Mouse (Mus musculus): ENCODE results near the gene Zfp14. TPM values are rescaled to one million over a fixed set of nuclear protein-coding genes. Genes with fewer than 3 reads are reported as not detected.
A peak's percentile ranks its signal among the peaks of the same experiment; 100 is the strongest.

Zfp14 gene
- polyA plus RNA-seq (2014; fragmentation: Nextera tagmentation; extraction: Ambion mirVana) = 4.0 and 4.8 TPM in 2 replicates

DNA sequence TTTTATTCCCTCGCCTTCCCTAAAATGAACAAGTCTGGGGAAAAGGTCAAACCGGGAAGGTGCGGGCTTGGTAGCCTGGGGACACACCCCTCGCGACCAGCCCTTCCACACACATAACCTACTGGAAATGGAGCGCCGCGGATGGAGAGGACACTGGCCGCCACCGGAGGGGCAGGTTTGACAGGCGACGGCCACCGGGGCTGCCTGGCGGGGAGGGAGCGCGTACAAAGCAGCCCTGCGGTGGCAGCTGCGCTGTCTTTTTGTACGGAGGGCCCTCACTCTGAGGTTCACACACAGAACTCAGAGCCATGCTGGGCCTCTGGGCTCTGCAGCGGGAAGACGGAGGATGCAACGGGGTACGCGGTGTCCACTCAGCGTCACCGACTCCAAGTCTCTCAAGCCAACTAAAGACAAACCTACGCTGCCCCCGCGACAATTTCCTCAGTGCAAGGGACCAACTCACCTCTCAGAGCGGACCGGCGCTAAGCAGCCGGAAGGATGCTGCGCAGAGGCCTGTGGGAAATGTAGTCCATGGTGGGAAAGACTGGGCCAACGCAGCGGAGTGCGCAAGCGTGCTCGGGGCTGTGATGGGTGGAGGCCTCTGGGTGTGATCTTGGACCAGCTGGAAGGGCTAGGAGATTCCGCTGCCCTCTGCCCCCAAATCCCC is at the start of gene Zfp14:
Zfp14 (minus strand) TSS at position 499 of the 667 bp plus-strand sequence.
- under 1% methylated on average over 40 of the region's 40 CpGs for WGBS
- peaks cover 9% of the 10 kb centered on the region for H3K36me3 ChIP-seq (ENCODE audit: control insufficient read depth, insufficient read depth, low read length)
- peak within 1 kb of the TSS; percentile 78 for H3K9ac ChIP-seq (ENCODE audit: low read length)
- H3K4me1 ChIP-seq (ENCODE audit: control insufficient read depth in 2 of 2, insufficient read depth in 2 of 2, low read length in 2 of 2) = peaks cover 3 to 10% of the 10 kb centered on the region in 2 experiments
- peak within 1 kb of the TSS; percentile 63 to 82 for H3K27ac ChIP-seq (replicated peaks in 1 of 2; ENCODE audit: control insufficient read depth in 1 of 2, insufficient read depth in 1 of 2, low read depth in 2 of 2, low read length in 2 of 2)
- peak; percentile 92 for ATAC-seq (ENCODE audit: insufficient number of reproducible peaks, insufficient read depth, low FRiP score, low read depth)
- peak within 1 kb of the TSS; percentile 73 to 75 for H3K4me3 ChIP-seq (ENCODE audit: control insufficient read depth in 1 of 2, insufficient read depth in 1 of 2, low read depth in 1 of 2, low read length in 2 of 2)
- H3K4me2 ChIP-seq (ENCODE audit: low read length) = peak within 1 kb of the TSS; percentile 85
- no peaks in the 10 kb centered on the region for H3K9me3 ChIP-seq (ENCODE audit: control insufficient read depth, low read length)
- no peaks in the 10 kb centered on the region for H3K27me3 ChIP-seq (ENCODE audit: control insufficient read depth, insufficient read depth, low read length)

DNA sequence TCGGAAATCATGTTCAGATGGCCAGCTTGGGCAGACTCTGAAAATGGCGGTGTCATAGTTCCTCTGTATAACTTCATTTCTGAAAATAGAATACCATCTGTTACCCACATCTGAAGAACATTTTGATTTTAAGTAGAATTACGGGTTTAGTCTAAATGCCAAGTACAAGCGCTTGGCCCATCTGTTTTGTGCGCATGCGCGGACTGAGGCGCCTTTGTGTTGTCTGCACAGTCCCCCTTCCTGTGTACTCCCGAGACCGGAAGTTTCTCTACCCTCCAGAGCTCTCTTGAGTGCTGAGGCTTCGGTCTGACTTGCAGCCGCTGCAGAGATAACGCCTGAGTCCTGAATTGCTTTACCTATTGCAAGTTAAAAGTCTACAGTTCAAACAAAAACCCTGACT is 48.1 kb upstream of the Zfp14 start:
- H3K27me3 ChIP-seq (ENCODE audit: control insufficient read depth, insufficient read depth, low read length) = no peaks in the 10 kb centered on the region
- H3K4me3 ChIP-seq (ENCODE audit: control insufficient read depth in 1 of 2, insufficient read depth in 1 of 2, low read depth in 1 of 2, low read length in 2 of 2) = no peak overlapping the region
- 83% methylated on average over 13 of the region's 13 CpGs for WGBS
- no peak overlapping the region for H3K4me2 ChIP-seq (ENCODE audit: low read length)
- H3K36me3 ChIP-seq (ENCODE audit: control insufficient read depth, insufficient read depth, low read length) = peaks cover 56% of the 10 kb centered on the region
- no peak overlapping the region for H3K27ac ChIP-seq (replicated peaks in 1 of 2; ENCODE audit: control insufficient read depth in 1 of 2, insufficient read depth in 1 of 2, low read depth in 2 of 2, low read length in 2 of 2)
- H3K4me1 ChIP-seq (ENCODE audit: control insufficient read depth in 2 of 2, insufficient read depth in 2 of 2, low read length in 2 of 2) = peaks cover 2 to 16% of the 10 kb centered on the region in 2 experiments; a peak in 2 of 4 replicates
- H3K9ac ChIP-seq (ENCODE audit: low read length) = no peak overlapping the region
- H3K9me3 ChIP-seq (ENCODE audit: control insufficient read depth, low read length) = peaks cover 18% of the 10 kb centered on the region
- no peak for ATAC-seq (ENCODE audit: insufficient number of reproducible peaks, insufficient read depth, low FRiP score, low read depth)

DNA sequence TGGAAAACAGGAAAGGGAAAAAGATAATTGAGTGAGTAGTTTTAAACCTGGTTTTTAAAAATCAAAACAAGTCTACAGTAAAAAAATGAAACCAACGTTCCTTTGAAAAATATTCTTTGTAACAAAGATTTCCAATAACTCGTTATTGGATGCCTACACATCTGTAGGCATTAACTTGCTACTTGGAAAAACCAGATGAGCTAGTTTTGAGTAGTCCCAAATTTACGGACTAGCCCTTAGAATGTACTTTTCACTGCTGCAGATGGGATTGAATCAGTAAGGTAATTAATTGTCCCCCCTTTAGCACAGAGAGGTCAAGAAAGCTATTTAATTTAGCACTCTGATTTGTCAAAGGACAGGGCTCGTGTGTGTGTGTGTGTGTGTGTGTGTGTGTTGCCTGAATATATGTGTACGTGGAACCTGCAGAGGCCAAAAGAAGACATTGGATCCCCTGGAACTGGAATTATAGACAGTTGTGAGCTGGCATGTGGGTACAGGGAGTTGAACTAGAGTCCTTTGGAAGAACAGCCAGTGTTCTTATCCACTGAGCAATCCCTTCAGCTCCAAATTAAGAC is 44.5 kb upstream of the Zfp14 start:
- peak overlapping the region; percentile 29 to 61; a peak in 3 of 4 replicates for H3K4me3 ChIP-seq (ENCODE audit: control insufficient read depth in 1 of 2, insufficient read depth in 1 of 2, low read depth in 1 of 2, low read length in 2 of 2)
- H3K27ac ChIP-seq (replicated peaks in 1 of 2; ENCODE audit: control insufficient read depth in 1 of 2, insufficient read depth in 1 of 2, low read depth in 2 of 2, low read length in 2 of 2) = peak overlapping the region in 1 of 2 experiments; percentile 95; a peak in 2 of 4 replicates
- no peaks in the 10 kb centered on the region for H3K27me3 ChIP-seq (ENCODE audit: control insufficient read depth, insufficient read depth, low read length)
- peak overlapping the region; percentile 64 for H3K4me2 ChIP-seq (ENCODE audit: low read length)
- peaks cover 23% of the 10 kb centered on the region for H3K36me3 ChIP-seq (ENCODE audit: control insufficient read depth, insufficient read depth, low read length)
- WGBS = 6% methylated on average over 5 of the region's 5 CpGs
- H3K9ac ChIP-seq (ENCODE audit: low read length) = peak overlapping the region; percentile 85
- H3K4me1 ChIP-seq (ENCODE audit: control insufficient read depth in 2 of 2, insufficient read depth in 2 of 2, low read length in 2 of 2) = peaks cover 4 to 21% of the 10 kb centered on the region in 2 experiments; a peak in 2 of 4 replicates
- no peaks in the 10 kb centered on the region for H3K9me3 ChIP-seq (ENCODE audit: control insufficient read depth, low read length)
- no peak for ATAC-seq (ENCODE audit: insufficient number of reproducible peaks, insufficient read depth, low FRiP score, low read depth)

DNA sequence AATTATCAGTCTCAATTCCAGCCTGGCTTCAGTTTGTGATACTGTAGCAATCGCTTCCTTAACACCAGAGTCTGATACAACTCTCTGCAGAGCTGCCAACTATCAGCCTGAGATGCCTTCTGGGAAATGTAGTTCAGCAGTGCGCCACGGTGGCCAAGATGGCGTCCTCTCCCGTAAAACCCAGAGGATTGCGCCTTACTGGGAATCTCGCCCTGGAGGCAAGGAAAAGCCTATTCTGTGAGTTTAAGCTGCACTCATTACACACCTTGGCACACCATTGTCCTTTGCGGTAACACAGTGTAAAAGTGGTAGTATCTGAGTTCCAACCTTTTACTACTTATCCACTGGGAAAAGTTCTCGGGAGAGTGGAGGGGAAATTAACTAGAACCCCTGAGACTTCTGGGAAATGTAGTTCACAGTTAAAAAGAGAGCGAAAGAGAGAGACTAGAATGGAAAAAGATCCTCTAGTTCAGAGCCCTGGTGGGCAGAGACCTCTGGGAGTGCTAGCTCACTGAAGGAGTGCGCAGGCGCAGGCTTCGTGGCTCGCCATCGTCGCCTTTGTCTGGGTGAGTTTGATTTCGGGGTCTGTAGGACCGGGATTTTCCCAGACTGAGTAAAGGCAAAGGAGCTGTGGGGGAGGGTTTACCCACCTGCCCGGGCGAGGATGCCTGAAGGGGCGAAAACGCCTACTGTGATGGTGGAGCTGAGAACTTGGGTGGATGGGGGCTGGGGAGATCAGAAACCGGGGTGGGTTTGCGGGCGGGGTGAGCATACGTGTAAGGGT is 43.7 kb upstream of the Zfp14 start, which contains the start of gene Zfp260:
Zfp260 (plus strand) TSS at position 132 of the 784 bp plus-strand sequence.
- peak; percentile 74 for ATAC-seq (ENCODE audit: insufficient number of reproducible peaks, insufficient read depth, low FRiP score, low read depth)
- H3K9me3 ChIP-seq (ENCODE audit: control insufficient read depth, low read length) = no peaks in the 10 kb centered on the region
- H3K4me1 ChIP-seq (ENCODE audit: control insufficient read depth in 2 of 2, insufficient read depth in 2 of 2, low read length in 2 of 2) = peaks cover 4 to 21% of the 10 kb centered on the region in 2 experiments; a peak in 2 of 4 replicates
- under 1% methylated on average over 26 of the region's 26 CpGs for WGBS
- H3K36me3 ChIP-seq (ENCODE audit: control insufficient read depth, insufficient read depth, low read length) = peaks cover 15% of the 10 kb centered on the region
- peak within 1 kb of the TSS; percentile 61 to 91 for H3K4me3 ChIP-seq (ENCODE audit: control insufficient read depth in 1 of 2, insufficient read depth in 1 of 2, low read depth in 1 of 2, low read length in 2 of 2)
- H3K27me3 ChIP-seq (ENCODE audit: control insufficient read depth, insufficient read depth, low read length) = no peaks in the 10 kb centered on the region
- H3K9ac ChIP-seq (ENCODE audit: low read length) = peak within 1 kb of the TSS; percentile 85
- peak within 1 kb of the TSS; percentile 95 to 98 for H3K27ac ChIP-seq (replicated peaks in 1 of 2; ENCODE audit: control insufficient read depth in 1 of 2, insufficient read depth in 1 of 2, low read depth in 2 of 2, low read length in 2 of 2)
- peak within 1 kb of the TSS; percentile 64 for H3K4me2 ChIP-seq (ENCODE audit: low read length)

DNA sequence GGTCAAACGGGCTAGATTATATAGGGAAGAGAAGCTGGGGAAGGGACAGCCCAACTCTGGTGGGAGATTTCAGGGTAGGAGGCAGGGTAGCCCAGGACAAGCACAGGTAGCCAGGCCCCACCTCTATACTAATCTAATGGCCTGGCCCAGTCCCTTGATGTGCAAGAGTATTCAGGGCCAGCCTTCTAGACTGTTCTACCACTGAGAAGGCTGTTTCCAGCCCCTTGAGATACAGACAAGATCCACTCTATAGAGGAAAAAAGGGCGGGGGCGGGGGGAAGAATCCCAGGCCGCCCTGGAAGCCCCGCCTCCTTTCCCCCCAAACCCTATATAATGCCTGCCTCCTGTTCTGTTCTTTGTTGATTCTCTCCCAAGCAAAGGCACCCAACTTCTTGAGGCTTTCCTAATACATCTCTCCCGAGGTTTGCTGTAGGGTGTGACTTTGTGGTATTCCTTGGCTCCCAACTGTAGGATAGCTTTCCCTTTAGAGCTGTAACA is 42.8 kb upstream of the Zfp14 start:
- peak overlapping the region; percentile 85 for H3K9ac ChIP-seq (ENCODE audit: low read length)
- 74% methylated on average over 6 of the region's 6 CpGs for WGBS
- H3K27ac ChIP-seq (replicated peaks in 1 of 2; ENCODE audit: control insufficient read depth in 1 of 2, insufficient read depth in 1 of 2, low read depth in 2 of 2, low read length in 2 of 2) = peak overlapping the region; percentile 29 to 95; a peak in 1 of 4 replicates

DNA sequence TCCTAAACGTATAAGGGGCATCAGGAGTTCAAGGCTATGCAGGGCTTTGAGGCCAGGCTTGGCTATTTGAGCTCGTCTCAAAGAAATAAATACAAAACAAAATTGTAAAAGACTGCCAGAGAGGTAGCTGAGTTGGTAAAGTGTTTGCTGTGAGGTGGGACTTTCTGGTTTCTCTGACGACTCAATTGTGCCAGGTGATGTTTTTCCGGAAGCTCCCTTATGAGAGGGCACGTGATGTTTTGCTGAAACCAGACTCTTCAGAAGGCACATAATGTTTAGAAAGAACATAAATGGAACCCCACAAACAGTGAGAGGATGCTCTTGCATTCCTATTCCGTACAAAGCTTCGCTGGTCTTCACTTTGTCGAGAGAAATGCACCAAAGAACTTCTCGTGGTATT is 41.5 kb upstream of the Zfp14 start:
- Histone ChIP-seq H3K4me1 (ENCODE audit: control insufficient read depth in 2 of 2, insufficient read depth in 2 of 2, low read length in 2 of 2) (peaks cover 9 to 23% of the 10 kb centered on the region in 2 experiments), H3K4me3 (ENCODE audit: control insufficient read depth in 1 of 2, insufficient read depth in 1 of 2, low read depth in 1 of 2, low read length in 2 of 2) (no peak overlapping the region), H3K9ac (ENCODE audit: low read length) (no peak overlapping the region), H3K36me3 (ENCODE audit: control insufficient read depth, insufficient read depth, low read length) (no peaks in the 10 kb centered on the region), H3K4me2 (ENCODE audit: low read length) (no peak overlapping the region), H3K9me3 (ENCODE audit: control insufficient read depth, low read length) (no peaks in the 10 kb centered on the region), H3K27me3 (ENCODE audit: control insufficient read depth, insufficient read depth, low read length) (no peaks in the 10 kb centered on the region), H3K27ac (replicated peaks in 1 of 2; ENCODE audit: control insufficient read depth in 1 of 2, insufficient read depth in 1 of 2, low read depth in 2 of 2, low read length in 2 of 2) (no peak overlapping the region)
- WGBS = 75% methylated on average over 9 of the region's 9 CpGs
- ATAC-seq (ENCODE audit: insufficient number of reproducible peaks, insufficient read depth, low FRiP score, low read depth) = no peak

More for the DNA sequence above, 42.8 kb upstream of the Zfp14 start:
- Histone ChIP-seq H3K9me3 (ENCODE audit: control insufficient read depth, low read length) (no peaks in the 10 kb centered on the region), H3K4me2 (ENCODE audit: low read length) (peak overlapping the region; percentile 64), H3K4me3 (ENCODE audit: control insufficient read depth in 1 of 2, insufficient read depth in 1 of 2, low read depth in 1 of 2, low read length in 2 of 2) (peak overlapping the region in 1 of 2 experiments; percentile 61; a peak in 2 of 4 replicates), H3K36me3 (ENCODE audit: control insufficient read depth, insufficient read depth, low read length) (peaks cover 7% of the 10 kb centered on the region), H3K4me1 (ENCODE audit: control insufficient read depth in 2 of 2, insufficient read depth in 2 of 2, low read length in 2 of 2) (peaks cover 9 to 25% of the 10 kb centered on the region in 2 experiments), H3K27me3 (ENCODE audit: control insufficient read depth, insufficient read depth, low read length) (no peaks in the 10 kb centered on the region)
- ATAC-seq (ENCODE audit: insufficient number of reproducible peaks, insufficient read depth, low FRiP score, low read depth) = no peak

DNA sequence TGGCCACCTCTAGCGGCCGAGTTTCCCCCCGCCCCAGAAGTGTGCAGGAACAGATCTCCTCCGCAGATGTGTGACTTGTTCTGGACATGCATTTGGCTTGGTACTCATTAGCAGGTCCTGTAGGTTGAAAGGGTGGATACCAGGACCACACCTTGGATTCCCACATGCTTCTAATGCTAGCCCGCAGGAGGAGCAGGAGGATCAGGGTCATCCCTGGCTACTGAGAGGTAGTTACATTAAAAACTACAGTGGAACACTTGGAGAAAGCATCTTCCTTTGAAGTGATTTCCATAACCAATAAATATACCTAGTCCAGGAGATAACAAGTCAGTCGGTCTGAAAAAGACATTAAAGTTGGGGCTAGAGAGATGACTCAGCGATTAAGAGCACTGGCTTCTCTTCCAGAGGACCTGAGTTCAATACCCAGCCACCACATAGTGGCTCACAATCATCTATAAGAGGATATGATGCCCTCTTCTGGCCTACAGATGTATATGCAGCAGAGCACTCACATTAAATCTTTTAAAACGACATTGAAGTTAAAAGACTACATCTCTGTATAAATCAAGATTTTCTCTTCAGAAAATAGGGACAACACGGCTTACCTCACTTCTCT is 39.9 kb upstream of the Zfp14 start:
- peak overlapping the region; percentile 71 for H3K4me2 ChIP-seq (ENCODE audit: low read length)
- no peak for ATAC-seq (ENCODE audit: insufficient number of reproducible peaks, insufficient read depth, low FRiP score, low read depth)
- H3K4me1 ChIP-seq (ENCODE audit: control insufficient read depth in 2 of 2, insufficient read depth in 2 of 2, low read length in 2 of 2) = peaks cover 7 to 15% of the 10 kb centered on the region in 2 experiments
- H3K9ac ChIP-seq (ENCODE audit: low read length) = peak overlapping the region; percentile 56
- peak overlapping the region; percentile 15; a peak in 1 of 4 replicates for H3K27ac ChIP-seq (replicated peaks in 1 of 2; ENCODE audit: control insufficient read depth in 1 of 2, insufficient read depth in 1 of 2, low read depth in 2 of 2, low read length in 2 of 2)
- no peaks in the 10 kb centered on the region for H3K9me3 ChIP-seq (ENCODE audit: control insufficient read depth, low read length)
- WGBS = 10% methylated on average over 9 of the region's 9 CpGs
- peak overlapping the region; percentile 55 to 100 for H3K4me3 ChIP-seq (ENCODE audit: control insufficient read depth in 1 of 2, insufficient read depth in 1 of 2, low read depth in 1 of 2, low read length in 2 of 2)
- H3K36me3 ChIP-seq (ENCODE audit: control insufficient read depth, insufficient read depth, low read length) = 0 out of 2 replicates have a peak, but pooled peaks cover under 1% of the 10 kb centered on the region
- H3K27me3 ChIP-seq (ENCODE audit: control insufficient read depth, insufficient read depth, low read length) = no peaks in the 10 kb centered on the region
